Mouse (Mus musculus) kidney, adult 2 months (tissue): ENCODE data around the gene Rptor. TPM values are rescaled to one million over a fixed set of nuclear protein-coding genes. Genes with fewer than 3 reads are reported as not detected.
A peak's percentile ranks its signal among the peaks of the same experiment; 100 is the strongest.

Experiments
- DNase-seq: peaks from one replicate; pipeline ENCODE4 v3.0.0; 2021
- H3K27ac ChIP-seq: fragments of 200-500 bp; 2 replicates; pipeline ENCODE4 v1.5.1; 2012; ENCODE audit warnings: low read depth, low read length, control low read depth, inconsistent platforms; ENCODE audit not compliant: insufficient read depth
- H3K27me3 ChIP-seq: fragments of 200-500 bp; replicated peaks from 2 replicates; pipeline ENCODE4 v1.6.1; 2012; ENCODE audit warnings: mild to moderate bottlenecking, moderate library complexity, low read length, inconsistent platforms; ENCODE audit not compliant: control insufficient read depth, insufficient read depth
- H3K36me3 ChIP-seq: fragments of 200-500 bp; 2 replicates; pipeline ENCODE4 v1.6.1; 2012; ENCODE audit warnings: mild to moderate bottlenecking, moderate library complexity, low read length, inconsistent platforms; ENCODE audit not compliant: control insufficient read depth, insufficient read depth
- H3K4me1 ChIP-seq: fragments of 200-500 bp; 2 replicates; pipeline ENCODE4 v1.6.1; 2011; ENCODE audit warnings: low read length; ENCODE audit not compliant: control insufficient read depth, insufficient read depth
- H3K4me3 ChIP-seq: fragments of 200-500 bp; 2 replicates; pipeline ENCODE4 v1.5.1; 2011; ENCODE audit warnings: mild to moderate bottlenecking, low read depth, low read length, control low read depth; ENCODE audit not compliant: insufficient read depth
- CTCF ChIP-seq: fragments of 200-500 bp; conservative IDR thresholded peaks from 2 replicates; pipeline ENCODE4 v1.5.1; 2011; ENCODE audit warnings: low read depth, mild to moderate bottlenecking, control low read depth, low read length, moderate library complexity, mixed read lengths; ENCODE audit not compliant: insufficient read depth, insufficient read length
- POLR2A ChIP-seq: fragments of 200-500 bp; IDR thresholded peaks from one replicate; pipeline ENCODE4 v1.6.1; 2011; ENCODE audit warnings: low read depth, low read length, control low read depth
- WGBS: fragments of 180-500 bp; shearing (Covaris S2); methylation state at CpG from one replicate; pipeline ENCODE4 v1.1.7; 2018; 5-methylcytosine and 5-hydroxymethylcytosine counted together
- polyA plus RNA-seq: library from polyadenylated mRNA; depleted of rRNA; stranded (reverse); fragments of >200 nt; gene quantifications from 2 replicates; pipeline ENCODE4 v1.2.3, GENCODE M21; 2012

The Rptor gene
- polyA plus RNA-seq, 1 experiment = 20.7 TPM

GRCm38 (mm10) chr11:119821514-119821913 is 218.8 kb downstream of the Rptor start:
- Histone ChIP-seq H3K4me3 (no peak overlapping the region), H3K4me1 (no peaks in the 10 kb centered on the region), H3K27ac (no peak overlapping the region), H3K36me3 (no peaks in the 10 kb centered on the region), H3K27me3 (no peaks in the 10 kb centered on the region)
- WGBS = 69% methylated on average over 9 of the region's 9 CpGs
- no peak for TF ChIP-seq POLR2A
- TF ChIP-seq CTCF = no peak
- peak; percentile 45 for DNase-seq

DNA sequence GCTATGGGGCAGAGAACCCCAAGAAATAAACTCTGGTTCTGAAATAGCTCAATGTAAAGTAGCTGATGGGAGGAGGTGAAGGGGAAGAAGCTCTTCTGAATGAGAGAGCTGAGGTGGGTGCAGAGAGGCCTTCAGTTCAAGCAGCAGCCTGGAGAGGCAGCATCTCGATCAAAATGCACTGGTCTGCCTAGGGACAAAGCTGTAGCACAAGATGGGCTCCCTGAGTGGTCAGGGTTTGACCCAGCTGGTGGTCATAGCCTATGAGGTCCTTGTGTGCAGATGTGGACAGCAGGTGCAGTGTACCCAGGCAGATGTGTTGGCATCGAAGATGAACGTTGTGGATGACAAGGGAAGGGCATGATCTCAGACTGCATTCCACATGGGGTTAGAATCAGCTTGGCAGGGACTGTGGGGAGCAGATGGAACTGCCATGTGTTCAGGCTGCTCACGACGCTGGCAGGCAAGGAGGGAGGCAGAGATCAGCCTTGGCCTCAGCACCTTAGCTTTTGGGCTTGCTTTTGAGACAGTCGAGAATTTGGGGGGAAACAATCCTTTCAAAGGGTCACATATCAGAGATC is 221.5 kb downstream of the Rptor start:
- H3K36me3 ChIP-seq = no peaks in the 10 kb centered on the region
- no peaks in the 10 kb centered on the region for H3K4me1 ChIP-seq
- no peak overlapping the region for H3K4me3 ChIP-seq
- WGBS = 89% methylated on average over 6 of the region's 6 CpGs
- no peak overlapping the region for H3K27ac ChIP-seq
- DNase-seq = no peak
- H3K27me3 ChIP-seq = no peaks in the 10 kb centered on the region
- TF ChIP-seq CTCF (no peak), POLR2A (no peak)

GRCm38 (mm10) chr11:119825783-119826182 is 223.1 kb downstream of the Rptor start:
- DNase-seq = no peak
- no peak overlapping the region for H3K27ac ChIP-seq
- WGBS = 94% methylated on average over 6 of the region's 6 CpGs
- H3K4me3 ChIP-seq = no peak overlapping the region
- no peaks in the 10 kb centered on the region for H3K27me3 ChIP-seq
- H3K4me1 ChIP-seq = no peaks in the 10 kb centered on the region
- TF ChIP-seq CTCF (no peak), POLR2A (no peak)
- no peaks in the 10 kb centered on the region for H3K36me3 ChIP-seq

GRCm38 (mm10) chr11:119826239-119826638 is 223.5 kb downstream of the Rptor start:
- no peak for TF ChIP-seq CTCF
- no peak for TF ChIP-seq POLR2A
- no peak overlapping the region for H3K4me3 ChIP-seq
- H3K36me3 ChIP-seq = no peaks in the 10 kb centered on the region
- no peaks in the 10 kb centered on the region for H3K4me1 ChIP-seq
- no peaks in the 10 kb centered on the region for H3K27me3 ChIP-seq
- WGBS = 89% methylated on average over 4 of the region's 4 CpGs
- no peak for DNase-seq
- H3K27ac ChIP-seq = no peak overlapping the region

DNA sequence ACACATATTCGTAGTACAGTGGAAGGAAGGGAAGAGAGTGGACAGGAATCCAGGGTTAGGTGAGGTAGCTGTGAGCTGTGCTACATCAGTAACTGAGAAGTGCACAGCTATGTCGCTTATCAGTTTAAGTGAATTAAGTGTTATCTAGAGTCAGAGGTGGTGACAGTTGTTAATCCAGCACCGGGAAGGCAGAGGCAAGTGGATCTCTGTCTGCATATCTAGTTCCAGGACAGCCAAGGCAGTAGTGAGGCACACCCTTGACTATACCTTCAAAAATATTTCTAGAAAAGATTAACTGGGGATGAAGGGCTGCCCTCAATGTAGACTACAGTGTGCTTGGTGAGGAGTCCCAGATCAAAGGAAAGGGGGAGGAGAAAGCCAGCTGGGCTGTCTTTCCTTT is 226.4 kb downstream of the Rptor start:
- Histone ChIP-seq H3K4me1 (no peaks in the 10 kb centered on the region), H3K4me3 (no peak overlapping the region), H3K27ac (no peak overlapping the region), H3K36me3 (no peaks in the 10 kb centered on the region), H3K27me3 (no peaks in the 10 kb centered on the region)
- TF ChIP-seq CTCF (no peak), POLR2A (no peak)
- WGBS = 91% methylated on average over 3 of the region's 3 CpGs
- no peak for DNase-seq

DNA sequence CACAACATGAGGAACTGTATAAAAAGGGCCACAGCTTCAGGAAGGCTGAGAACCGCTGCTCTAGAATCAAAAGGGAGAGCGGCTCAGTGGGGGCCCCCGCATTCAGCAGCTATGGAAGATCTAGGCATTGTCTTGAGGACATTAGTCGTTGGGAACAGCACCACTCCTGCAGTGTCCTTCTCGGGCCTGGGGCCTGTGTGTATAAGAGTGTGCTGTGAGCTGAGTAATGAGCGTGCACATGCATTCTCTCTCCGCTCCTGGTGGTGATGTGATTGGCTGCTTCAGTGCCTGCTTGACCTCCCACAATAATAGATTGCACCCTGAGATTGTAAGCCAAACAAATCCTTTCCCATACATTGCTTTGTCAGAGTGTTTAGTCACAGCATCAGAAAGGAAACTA is 229.0 kb downstream of the Rptor start:
- H3K27ac ChIP-seq = no peak overlapping the region
- no peaks in the 10 kb centered on the region for H3K4me1 ChIP-seq
- H3K27me3 ChIP-seq = no peaks in the 10 kb centered on the region
- 79% methylated on average over 7 of the region's 7 CpGs for WGBS
- H3K36me3 ChIP-seq = no peaks in the 10 kb centered on the region
- no peak overlapping the region for H3K4me3 ChIP-seq
- DNase-seq = no peak
- TF ChIP-seq CTCF (no peak), POLR2A (no peak)

DNA sequence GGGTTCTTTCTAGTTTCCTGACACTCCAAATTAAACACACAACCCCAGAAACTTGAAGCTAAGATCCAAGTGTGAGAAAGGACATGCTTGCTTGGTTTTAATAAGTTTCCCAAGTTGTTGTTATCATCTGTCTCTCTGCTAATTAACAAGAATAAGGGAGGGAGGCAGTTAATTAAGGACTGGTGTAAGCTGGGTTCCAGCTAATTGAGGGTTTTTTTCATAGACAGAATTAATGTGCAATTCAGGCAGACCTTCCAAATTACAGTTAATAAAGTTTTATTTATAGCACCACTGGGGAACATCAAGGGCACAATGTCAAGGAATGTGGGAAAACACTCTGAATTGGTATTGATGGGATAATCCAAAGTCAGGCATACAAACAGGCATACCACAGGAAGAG is 230.6 kb downstream of the Rptor start:
- H3K36me3 ChIP-seq = no peaks in the 10 kb centered on the region
- H3K27ac ChIP-seq = no peak overlapping the region
- no peak for DNase-seq
- H3K27me3 ChIP-seq = no peaks in the 10 kb centered on the region
- no peak for TF ChIP-seq POLR2A
- TF ChIP-seq CTCF = no peak
- H3K4me3 ChIP-seq = no peak overlapping the region
- no peaks in the 10 kb centered on the region for H3K4me1 ChIP-seq
